Mouse (Mus musculus) bone marrow macrophage, adult 2 months (primary cell): ENCODE measurements around the gene Ube2v1.

Experiments
- CTCF ChIP-seq: IDR thresholded peaks from 2 replicates; pipeline ENCODE4 v1.5.1; 2012; ENCODE audit warnings: low read depth, mild to moderate bottlenecking, low read length, moderate library complexity
- POLR2A ChIP-seq: IDR thresholded peaks from 2 replicates; pipeline ENCODE4 v1.6.1; 2012; ENCODE audit warnings: mild to moderate bottlenecking, low read depth, low read length, borderline replicate concordance

DNA sequence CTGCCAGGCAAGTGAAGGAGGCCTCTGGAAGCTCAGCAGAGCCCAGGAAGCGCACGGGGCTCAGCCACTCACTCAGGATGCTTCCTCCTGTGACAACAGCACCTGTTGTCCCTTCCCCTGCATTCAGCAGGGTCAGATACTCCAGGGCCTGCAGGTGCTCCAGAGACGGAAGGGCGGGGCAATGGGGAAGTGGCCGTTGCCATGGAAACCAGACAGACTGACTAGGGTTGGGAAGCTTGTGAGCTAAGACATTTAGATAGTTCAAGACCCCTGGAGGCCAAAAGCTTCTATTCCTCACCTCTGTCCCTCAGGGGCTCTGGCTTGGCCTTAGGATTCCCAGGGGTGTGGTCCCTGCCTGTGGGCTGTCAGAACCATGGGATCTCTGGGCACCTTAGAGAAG lies 53.4 kb downstream of the Ube2v1 start:
- TF ChIP-seq POLR2A (no peak), CTCF (no peak)
